Mouse (Mus musculus): Measurements from ENCODE around the gene Ank3.

Ank3 gene

GRCm38 (mm10) chr10:69962976-69963375, 564.4 kb downstream of the Ank3 start:
- no peak for DNase-seq (ENCODE audit: inconsistent ontology term)

GRCm38 (mm10) chr10:69964611-69965010, 566.0 kb downstream of the Ank3 start:
- DNase-seq (ENCODE audit: inconsistent ontology term): peak; percentile 45

GRCm38 (mm10) chr10:69965085-69965484, 566.5 kb downstream of the Ank3 start:
- no peak for DNase-seq (ENCODE audit: inconsistent ontology term)

GRCm38 (mm10) chr10:69967994-69968393, 569.4 kb downstream of the Ank3 start:
- DNase-seq (ENCODE audit: inconsistent ontology term): no peak

GRCm38 (mm10) chr10:69979636-69980035, 581.1 kb downstream of the Ank3 start:
- DNase-seq (ENCODE audit: inconsistent ontology term): no peak

- DNase-seq (ENCODE audit: inconsistent ontology term): no peak
Measured at GRCm38 (mm10) chr10:69981386-69982097, 583.0 kb downstream of the Ank3 start.

GRCm38 (mm10) chr10:69982701-69983100, 584.1 kb downstream of the Ank3 start:
- no peak for DNase-seq (ENCODE audit: inconsistent ontology term)

GRCm38 (mm10) chr10:69987496-69987895, 588.9 kb downstream of the Ank3 start:
- no peak for DNase-seq (ENCODE audit: inconsistent ontology term)

GRCm38 (mm10) chr10:69997082-69997481, 598.5 kb downstream of the Ank3 start:
- no peak for DNase-seq (ENCODE audit: inconsistent ontology term)

- DNase-seq (ENCODE audit: inconsistent ontology term): no peak
Measured at GRCm38 (mm10) chr10:70004058-70004457, 605.5 kb downstream of the Ank3 start.

- DNase-seq (ENCODE audit: inconsistent ontology term): no peak
Measured at GRCm38 (mm10) chr10:70004831-70005230, 606.3 kb downstream of the Ank3 start.

- DNase-seq (ENCODE audit: inconsistent ontology term): no peak
Measured at GRCm38 (mm10) chr10:70006380-70006779, 607.8 kb downstream of the Ank3 start.

- DNase-seq (ENCODE audit: inconsistent ontology term): no peak
Measured at GRCm38 (mm10) chr10:70011738-70012137, 613.2 kb downstream of the Ank3 start.

- no peak for DNase-seq (ENCODE audit: inconsistent ontology term)
Measured at GRCm38 (mm10) chr10:70013931-70014330, 615.4 kb downstream of the Ank3 start.

GRCm38 (mm10) chr10:70015201-70015600, 616.6 kb downstream of the Ank3 start:
- no peak for DNase-seq (ENCODE audit: inconsistent ontology term)

GRCm38 (mm10) chr10:70018691-70019090, 620.1 kb downstream of the Ank3 start:
- no peak for DNase-seq (ENCODE audit: inconsistent ontology term)

GRCm38 (mm10) chr10:70021667-70022066, 623.1 kb downstream of the Ank3 start:
- peak; percentile 26 for DNase-seq (ENCODE audit: inconsistent ontology term)

- DNase-seq (ENCODE audit: inconsistent ontology term): no peak
Measured at GRCm38 (mm10) chr10:70022596-70022995, 624.0 kb downstream of the Ank3 start.

- no peak for DNase-seq (ENCODE audit: inconsistent ontology term)
Measured at GRCm38 (mm10) chr10:70023861-70024260, 625.3 kb downstream of the Ank3 start.

- DNase-seq (ENCODE audit: inconsistent ontology term): peak; percentile 89
Measured at GRCm38 (mm10) chr10:70031942-70032341, 633.4 kb downstream of the Ank3 start.

- DNase-seq (ENCODE audit: inconsistent ontology term): no peak
Measured at GRCm38 (mm10) chr10:70032982-70033381, 634.4 kb downstream of the Ank3 start.

- DNase-seq (ENCODE audit: inconsistent ontology term): no peak
Measured at GRCm38 (mm10) chr10:70033856-70034255, 635.3 kb downstream of the Ank3 start.

GRCm38 (mm10) chr10:70039871-70040291, 641.3 kb downstream of the Ank3 start:
- no peak for DNase-seq (ENCODE audit: inconsistent ontology term)

- no peak for DNase-seq (ENCODE audit: inconsistent ontology term)
Measured at GRCm38 (mm10) chr10:70041562-70041961, 643.0 kb downstream of the Ank3 start.
